Mouse (Mus musculus): ENCODE measurements around the gene Ptprs.

Ptprs gene

DNA sequence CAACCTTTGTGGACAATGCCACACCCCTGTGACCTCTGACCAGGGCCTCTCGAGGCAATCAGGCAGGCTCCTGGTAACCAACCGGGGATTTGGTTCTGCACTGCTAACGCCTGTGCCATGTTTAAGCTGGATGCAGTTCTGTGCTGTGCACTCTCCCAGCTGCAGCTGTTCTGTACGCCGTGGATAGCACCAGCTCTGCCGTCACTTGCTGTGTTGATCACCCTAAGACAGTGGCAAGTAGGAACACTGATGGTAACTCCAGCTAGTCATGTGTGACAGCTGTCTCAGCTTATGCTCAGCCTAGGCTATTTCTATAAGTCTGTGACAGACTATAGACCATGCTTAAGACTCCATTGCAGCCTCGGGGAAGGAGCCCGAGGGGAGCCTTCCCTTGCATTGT, 93.3 kb downstream of the Ptprs start:
- CTCF ChIA-PET = no interaction called here

DNA sequence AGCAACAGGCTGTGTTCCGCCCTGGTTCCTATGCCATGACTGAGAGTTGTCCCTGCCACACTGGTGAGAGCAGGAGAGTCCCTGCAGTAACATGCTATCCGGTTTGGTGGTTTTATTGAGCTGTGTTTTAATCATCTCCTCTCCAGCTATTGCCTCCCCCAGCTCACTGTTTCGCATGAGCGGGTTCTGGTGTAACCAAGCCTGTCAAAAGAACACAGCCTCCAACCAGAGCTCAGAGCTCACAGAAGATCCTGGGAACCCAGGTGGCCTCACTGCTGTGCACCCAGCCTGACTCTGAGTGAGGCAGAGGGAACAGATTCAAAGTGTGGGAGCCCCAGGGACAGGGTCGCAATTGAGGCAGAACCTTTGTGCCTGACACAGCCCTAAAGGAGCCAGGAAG, 95.1 kb downstream of the Ptprs start:
- CTCF ChIA-PET = no interaction called here

DNA sequence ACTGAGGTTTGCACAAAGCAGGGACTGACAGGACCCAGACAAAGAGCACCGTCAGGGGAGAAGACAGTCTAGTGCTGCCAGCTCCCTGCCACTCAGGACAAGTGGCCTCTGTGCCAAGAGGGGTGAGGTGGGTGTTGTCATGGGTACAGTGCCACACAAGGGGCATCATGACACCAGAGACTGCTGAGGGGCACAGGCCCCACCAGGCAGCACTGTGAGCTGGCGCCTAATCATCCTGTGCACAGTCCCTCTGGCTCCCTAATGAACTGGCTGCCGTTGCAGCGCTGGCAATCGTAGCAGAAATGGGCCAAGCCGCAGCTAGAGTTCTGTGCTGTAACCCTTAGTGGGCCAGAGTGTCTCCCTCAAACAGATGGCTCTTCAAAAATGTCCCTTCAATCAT, 96.0 kb downstream of the Ptprs start:
- CTCF ChIA-PET = interaction anchor here (0.9 kb wide), 1 partner anchor 105 kb away, joined by 3 read pairs; no protein-coding TSS in a partner anchor

DNA sequence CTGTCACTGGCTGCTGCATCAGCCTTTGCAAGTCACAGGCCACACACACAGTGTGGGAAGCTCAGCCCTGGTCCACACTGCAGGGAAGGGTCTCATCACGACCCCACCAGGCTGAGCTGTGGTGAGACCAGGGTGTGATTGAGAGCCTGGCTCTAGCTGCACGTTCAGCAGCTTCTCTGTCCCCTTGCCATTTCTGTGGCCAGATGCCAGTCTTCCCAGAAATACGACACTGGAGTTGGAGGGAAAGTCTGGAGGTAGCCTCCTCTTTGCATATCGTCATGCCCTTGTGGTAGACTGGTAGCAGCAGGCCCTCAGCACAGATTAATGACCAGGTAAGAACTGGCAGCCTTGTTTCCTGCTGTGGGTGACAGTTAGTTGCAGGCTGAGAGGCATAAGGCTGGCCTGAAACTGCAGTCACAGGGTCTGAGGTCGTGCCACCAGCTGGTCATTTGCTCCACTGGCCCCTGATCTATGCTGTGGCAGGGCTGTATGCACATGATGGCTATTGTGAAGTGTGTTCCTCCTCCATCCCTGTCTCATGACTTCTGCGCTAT, 96.9 kb downstream of the Ptprs start:
- CTCF ChIA-PET = interaction anchor here (0.7 kb wide), 1 partner anchor 94 kb away, joined by 4 read pairs; no protein-coding TSS in a partner anchor

DNA sequence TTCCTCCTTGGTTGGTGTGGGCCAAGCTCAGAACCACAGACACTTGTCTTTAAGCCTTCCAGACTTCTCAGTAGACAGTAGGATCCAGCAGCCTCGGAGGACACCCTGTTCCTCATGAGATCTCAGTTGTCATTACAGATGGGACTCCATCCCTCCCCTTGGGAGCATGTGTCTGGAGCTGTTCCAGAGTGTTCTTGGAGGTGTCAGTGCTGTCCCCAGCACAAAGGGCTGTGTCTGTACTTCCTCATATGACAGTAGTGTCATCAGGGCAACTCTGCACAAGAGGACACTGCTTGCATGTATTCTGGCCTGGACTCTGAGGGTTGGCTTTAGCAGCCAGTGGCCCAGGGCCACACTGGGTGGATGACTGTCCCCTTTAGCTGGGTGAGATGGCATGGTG, 101.4 kb downstream of the Ptprs start:
- CTCF ChIA-PET = interaction anchor here (0.6 kb wide), 1 partner anchor 52 kb away, joined by 3 read pairs; no protein-coding TSS in a partner anchor

DNA sequence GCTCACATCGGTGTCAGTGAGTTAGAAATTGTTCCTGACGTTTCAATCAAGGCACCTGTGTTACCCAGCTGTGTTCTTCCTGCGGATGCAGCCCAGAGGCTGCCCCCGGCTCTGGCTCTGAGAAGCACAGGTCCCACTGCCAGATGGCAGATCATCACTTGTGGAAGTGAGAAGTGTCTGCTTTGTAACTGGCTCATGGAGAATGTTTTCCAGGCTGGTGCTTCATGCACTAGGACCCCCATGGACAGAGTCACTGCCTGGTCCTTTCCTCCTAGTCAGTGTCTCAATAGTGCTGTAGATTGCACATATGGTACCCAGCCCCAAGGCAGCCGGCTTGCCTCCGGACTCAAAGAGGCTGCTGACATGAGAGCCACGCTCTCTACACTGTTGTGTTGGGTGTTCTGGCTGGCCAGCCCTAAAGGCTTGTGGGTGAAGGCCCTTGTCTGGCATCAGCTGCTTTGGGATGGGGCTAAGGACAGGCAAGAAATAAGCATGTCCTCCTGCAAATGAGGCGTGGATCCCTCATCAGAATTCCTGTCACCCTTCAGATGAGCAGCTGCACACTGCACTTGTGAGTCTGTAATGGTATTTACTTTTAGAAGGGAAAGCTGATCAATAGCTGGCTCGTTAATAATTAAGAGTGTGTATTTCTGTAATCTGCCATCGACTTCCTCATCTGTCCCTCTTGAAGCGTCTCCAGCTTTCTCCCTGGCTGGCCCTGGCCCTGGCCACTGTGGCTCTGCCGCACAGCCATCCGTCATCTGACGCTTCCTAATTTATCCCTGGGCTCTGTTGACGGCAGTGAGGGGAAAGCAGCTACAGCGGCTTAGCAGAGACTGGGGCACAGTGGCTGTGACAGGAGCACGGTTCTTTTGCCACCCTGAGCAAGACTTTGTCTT, 102.9 kb downstream of the Ptprs start:
- CTCF ChIA-PET = no interaction called here

DNA sequence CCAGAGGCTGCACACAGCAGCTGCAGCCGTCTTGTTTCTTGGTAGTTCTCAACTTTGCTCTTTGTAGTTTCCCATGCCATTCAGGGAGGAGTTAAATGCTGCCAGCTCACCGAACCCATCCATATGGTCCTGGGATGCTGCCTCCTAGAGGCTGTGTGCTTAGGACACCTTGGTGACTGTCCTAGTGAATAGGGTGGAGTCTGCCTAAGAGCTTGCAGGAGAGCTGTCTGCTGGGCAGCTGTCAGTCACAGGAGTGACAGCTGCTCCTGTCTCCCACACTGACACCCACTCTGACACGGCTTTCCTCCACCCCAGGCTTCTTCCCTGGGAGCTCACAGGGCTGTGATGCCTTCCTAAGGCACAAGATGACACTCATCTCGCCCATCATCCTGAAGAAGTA, 104.2 kb downstream of the Ptprs start:
- CTCF ChIA-PET = no interaction called here

DNA sequence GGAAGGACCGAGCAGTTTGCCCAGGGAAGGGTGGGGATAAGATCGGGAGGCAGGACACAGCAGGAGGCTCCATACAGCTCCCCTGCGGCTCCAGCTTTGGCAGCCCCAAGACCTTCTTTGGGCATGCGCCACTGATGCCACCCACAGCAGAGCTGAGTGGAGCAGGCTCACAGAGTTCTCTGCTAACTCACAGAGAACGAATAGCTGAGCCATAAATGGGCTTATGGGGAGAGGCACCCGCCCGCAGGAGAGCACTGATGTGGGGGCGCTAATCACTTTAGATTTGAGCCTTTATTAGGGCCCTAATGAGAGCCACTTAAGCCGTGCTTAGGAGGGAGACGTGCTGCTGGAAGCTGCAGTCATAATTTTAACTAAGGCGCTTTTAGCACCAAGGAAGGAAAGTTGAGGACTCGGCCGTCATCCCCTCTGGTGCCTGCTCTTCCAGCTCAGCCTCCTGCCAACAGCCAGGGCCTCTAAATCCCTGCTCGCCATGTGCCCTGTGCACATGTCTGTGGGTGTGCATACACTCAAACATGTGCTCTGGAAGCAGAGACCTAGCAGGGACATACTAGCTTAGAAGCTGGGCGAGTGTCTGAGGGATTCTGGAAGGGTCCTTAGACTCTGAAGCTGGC, 105.1 kb downstream of the Ptprs start:
- CTCF ChIA-PET = interaction anchor here (0.6 kb wide), 1 partner anchor 70 kb away, joined by 8 read pairs; no protein-coding TSS in a partner anchor

DNA sequence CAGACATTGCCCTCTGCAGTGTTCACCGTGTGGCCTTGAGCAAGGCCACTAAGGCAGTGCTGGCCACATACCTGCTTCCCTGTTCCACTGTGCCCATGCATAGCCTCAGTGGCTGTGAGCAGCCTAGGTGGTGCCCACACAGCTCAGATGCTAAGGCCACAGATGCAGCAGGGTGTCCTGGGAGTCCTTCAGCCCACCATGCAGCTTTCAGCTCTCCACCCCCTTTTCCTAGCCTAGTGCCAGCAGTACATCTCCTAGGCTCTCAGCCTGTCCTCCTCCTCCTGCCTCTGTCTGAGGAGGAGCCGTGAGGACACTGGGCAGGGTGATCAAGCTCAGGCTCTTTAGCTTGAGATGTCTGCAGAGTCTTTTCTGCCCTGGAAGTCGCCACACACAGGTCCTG, 106.2 kb downstream of the Ptprs start:
- CTCF ChIA-PET = no interaction called here

DNA sequence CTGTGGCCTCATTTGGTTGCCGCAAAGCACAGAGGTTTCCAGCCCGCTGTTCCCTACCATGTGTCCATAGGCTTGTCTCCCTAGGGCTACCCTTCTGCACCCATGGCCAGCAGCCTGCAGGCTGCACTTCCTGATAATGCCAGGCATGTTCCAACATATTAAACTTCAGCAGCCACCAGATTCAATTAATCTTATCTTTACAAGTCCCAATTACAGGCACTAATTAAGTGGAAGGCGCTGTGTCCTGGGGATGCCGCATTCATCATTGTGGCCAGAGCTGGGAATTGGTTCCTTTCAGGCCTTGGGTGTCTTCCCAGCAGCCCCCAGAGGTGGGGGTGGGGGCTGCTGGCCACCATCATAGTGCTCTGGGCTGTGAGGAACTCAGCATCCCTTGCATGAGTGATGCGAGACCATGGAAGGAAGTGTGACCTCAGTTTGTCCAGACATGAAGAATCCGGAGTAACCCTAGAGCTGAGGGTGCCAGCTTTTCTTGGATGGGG, 107.9 kb downstream of the Ptprs start:
- CTCF ChIA-PET = no interaction called here

DNA sequence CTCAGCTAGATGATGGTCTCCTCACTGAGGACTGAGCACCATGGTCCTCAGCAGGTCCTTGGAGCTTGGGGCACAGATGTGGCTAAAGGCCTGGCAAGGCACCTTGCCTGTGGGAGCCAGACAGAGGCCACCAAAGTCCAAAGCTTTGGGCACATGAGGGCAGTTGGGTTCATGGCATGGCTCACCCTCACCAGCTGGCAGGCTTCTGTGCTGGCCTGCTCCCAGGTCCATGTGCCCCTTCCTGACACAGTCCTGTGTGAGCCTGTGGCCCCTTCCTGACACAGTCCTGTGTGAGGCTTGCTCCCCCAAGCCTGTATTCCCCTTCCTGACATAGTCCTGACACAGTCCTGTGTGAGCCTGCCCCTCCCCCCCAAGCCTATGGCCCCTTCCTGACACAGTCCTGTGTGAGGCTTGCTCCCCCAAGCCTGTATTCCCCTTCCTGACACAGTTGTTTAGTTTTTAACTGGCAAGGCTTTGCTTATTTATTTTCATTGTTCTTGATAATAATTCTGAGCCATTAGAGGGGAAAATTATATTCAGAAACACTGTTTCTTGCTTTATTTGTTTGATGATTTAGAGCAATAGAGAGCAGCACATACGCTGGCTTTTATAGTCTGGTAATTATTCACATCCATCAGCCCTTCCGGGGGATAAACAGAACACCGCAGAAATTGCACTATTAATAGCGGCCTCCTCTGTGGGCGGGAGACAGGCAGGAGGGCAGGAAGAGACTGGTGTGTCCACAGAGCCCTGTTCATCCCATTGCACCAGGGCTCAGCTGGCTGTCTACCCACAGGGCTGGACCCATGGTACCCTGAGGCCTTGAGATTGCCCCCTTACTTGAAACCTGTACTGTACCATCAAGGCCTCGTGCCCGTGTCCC, 110.3 kb downstream of the Ptprs start:
- CTCF ChIA-PET = no interaction called here
